Mouse (Mus musculus): ENCODE measurements around the gene Abhd2.

Gene Abhd2

GRCm38 (mm10) chr7:79376516-79377275, 103.7 kb downstream of the Abhd2 start:
- no peak for DNase-seq (ENCODE audit: low spot score)

DNA sequence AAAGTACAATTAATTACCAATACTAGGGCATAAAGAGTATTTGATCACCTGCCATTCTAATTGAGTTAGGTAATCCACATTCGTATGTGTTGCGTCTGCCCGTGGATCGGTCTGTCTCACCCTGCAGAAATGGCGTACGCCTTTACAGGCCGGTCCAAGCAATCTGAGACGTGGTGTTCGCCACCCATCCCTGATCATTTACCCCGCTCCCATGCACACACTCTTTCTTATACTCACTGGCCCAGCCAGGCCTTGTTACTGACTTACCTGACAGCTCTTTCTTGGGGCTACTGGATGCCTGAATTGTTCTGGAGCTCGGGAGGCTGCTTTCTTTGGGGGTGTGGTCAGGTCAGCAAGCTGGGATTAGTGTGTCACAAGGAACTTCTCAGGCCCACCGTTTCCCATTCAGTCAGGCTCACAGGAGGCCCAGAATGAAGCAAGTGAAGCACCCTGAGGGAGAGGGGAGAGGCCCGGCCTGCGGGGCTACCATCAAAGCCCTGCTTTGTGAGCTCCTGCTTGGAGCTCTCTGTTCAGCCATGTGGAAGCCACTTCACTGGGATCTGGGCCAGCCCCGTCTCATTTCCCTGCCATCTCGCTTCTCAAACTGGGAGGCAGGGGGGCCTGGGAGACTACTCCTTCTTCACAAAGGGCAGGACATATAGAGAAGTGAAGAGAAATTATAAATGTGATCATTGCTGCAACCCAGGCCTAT, 113.6 kb downstream of the Abhd2 start, which contains the start of gene Rlbp1:
TSS of gene Rlbp1 (minus strand) at position 627 of the 712 bp plus-strand sequence.
- no peak for DNase-seq (ENCODE audit: low spot score)

GRCm38 (mm10) chr7:79387140-79387539, 114.1 kb downstream of the Abhd2 start:
- DNase-seq (ENCODE audit: low spot score): no peak

DNA sequence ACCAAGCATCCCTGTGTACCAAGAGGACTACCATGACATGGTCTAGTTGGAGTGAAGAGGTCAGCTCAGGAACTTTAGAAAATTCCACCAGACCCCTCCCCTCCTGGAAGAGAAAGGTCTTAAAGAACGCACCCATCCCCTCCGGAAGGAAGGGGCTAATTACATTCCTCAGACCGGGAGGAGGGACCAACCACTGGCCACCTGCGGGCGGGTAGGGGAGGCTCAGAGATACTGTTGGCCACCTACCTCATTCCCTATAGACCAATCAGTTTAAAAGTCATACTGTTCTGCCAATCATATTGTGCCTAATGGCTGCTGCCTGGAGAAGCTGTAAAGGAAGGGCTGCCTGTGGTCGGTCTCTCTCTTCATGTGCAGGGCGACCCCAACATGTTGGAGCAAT, 115.0 kb downstream of the Abhd2 start:
- no peak for DNase-seq (ENCODE audit: low spot score)

DNA sequence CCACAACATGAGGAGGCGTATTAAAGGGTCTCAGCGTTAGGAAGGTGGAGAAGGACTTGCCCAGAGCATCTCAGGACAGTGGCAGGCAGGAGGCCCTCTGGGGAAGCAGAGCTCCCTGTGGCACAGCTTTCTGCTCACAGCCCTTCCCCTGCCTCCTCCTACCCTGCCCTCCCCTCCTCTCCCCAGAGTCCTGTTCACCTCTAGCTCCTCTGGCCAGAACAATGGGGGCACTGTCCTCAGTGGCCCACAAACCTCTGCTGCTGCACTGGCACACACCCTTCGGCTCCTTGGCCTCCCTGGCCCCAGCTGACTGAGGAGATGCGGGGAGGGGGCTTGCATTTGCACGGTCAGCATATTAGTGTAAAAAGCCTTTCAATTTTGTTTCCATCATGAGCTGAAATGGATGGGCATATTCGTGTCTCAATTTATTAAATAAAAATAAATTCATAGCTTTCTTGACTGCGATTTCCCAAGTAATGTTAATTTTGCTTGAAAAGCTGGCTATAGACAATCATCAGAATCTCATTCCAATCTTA, 115.7 kb downstream of the Abhd2 start:
- no peak for DNase-seq (ENCODE audit: low spot score)

GRCm38 (mm10) chr7:79390141-79390708, 117.2 kb downstream of the Abhd2 start:
- no peak for DNase-seq (ENCODE audit: low spot score)

GRCm38 (mm10) chr7:79391471-79391870, 118.5 kb downstream of the Abhd2 start:
- DNase-seq (ENCODE audit: low spot score): no peak

GRCm38 (mm10) chr7:79391883-79392649, 119.1 kb downstream of the Abhd2 start, which contains the start of gene Fanci:
Fanci (plus strand) TSS chr7:79391929.
- DNase-seq (ENCODE audit: low spot score): peak; percentile 99

DNA sequence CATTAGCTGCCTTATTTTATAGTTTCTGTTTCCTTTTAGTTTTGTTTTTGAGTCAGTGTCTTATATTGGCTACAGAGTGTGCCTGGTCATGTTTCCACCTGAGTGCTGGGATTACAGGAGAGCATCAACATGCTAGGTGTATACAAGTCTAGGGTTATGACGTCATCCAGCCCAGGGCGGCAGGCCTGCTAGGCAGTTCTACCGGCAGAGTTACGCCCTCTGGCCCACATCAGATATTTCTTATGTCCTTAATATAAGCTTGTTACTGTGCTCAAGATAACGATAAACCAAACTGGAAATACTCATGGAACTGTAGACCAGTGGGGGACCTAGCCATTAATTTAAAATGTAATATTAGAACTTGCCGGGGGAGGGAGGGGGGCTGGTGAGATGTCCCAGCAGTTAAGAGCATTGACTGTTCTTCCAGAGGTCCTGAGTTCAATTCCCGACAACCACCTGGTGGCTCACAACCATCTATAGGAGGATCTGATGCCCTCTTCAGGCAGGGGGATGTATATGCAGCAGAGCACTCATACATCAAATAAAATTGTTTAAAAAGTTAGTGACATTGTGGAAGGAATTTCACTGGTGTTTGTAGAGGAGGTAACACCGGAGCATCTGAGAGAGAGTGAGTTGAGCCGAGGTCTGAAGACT, 120.0 kb downstream of the Abhd2 start:
- no peak for DNase-seq (ENCODE audit: low spot score)

GRCm38 (mm10) chr7:79393924-79394323, 120.9 kb downstream of the Abhd2 start:
- DNase-seq (ENCODE audit: low spot score): no peak

DNA sequence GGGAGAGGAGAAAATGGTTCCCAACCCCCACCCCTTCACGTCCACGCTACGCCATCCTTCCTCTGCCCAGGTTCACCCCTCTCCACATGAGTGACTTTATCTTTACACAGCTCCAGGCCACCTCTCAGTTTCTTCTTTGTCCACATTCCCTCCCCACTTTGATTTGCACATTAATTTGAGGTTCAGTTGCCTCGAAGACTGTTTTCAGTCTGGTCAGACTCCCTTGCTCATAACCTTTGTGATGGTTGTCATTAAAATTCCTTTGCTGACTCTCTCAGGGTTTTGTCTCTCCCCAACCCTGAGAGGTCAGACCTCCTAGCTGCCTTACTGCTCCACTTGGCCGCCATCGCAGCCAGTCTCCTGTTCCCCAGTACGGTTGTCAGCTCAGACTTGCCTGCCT, 121.7 kb downstream of the Abhd2 start:
- DNase-seq (ENCODE audit: low spot score): no peak

DNA sequence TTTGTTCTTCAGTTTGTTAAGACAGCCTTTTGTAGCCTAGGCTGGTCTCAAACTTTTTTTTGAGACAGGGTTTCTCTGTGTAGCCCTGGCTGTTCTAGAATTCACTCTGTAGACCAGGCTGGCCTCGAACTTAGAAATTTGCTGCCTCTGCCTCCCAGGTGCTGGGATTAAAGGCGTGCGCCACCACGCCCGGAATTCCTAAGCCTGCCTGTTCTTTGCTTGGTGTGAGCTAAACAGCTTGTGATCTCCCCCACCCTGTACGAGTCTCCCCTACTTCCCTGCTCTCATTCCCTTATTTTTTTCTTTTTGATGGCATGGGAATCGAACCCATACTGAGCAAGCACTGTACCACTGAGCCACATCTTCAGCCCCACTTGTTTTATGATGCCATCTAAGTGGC, 122.2 kb downstream of the Abhd2 start:
- no peak for DNase-seq (ENCODE audit: low spot score)

- DNase-seq (ENCODE audit: low spot score): no peak
Measured at GRCm38 (mm10) chr7:79397446-79397963, 124.5 kb downstream of the Abhd2 start.

GRCm38 (mm10) chr7:79398426-79398825, 125.4 kb downstream of the Abhd2 start:
- DNase-seq (ENCODE audit: low spot score): no peak

DNA sequence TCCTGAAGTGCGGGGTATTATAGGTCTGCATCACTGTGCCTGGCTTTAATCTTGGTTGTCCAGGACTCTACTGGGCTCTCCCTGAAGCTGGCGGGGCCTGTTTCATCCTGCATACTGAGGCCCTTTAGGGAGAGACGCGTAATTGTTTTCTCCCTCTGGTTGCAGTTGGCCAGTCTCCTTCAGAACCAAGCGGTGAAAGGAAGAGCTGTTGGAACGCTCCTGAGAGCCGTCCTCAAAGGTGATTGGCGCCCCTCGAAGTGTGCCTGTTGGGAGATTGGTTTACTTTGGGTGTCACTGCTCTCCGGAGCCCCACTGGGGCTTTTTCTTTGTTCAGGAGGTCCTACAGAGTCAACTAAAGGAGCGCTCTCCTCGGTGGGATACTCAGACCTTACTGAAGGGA, 126.0 kb downstream of the Abhd2 start:
- DNase-seq (ENCODE audit: low spot score): no peak

DNA sequence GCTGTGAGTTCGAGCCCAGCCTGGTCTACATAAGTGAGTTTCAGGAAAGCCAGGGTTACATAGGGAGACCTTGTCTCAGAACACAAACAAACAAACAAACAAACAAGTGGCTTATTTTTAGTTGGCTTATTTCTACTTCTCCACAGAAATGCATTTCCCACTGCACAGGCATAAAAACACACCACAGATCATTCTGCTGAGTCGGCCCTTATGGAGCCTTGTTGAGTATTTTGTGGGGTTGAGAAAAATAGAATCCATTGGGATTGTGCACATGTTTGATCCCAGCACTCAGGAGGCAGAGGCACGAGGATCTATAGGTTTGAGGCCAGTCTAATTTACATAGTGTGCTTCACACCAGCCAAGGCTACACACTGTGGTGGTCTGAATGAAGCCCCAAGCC, 127.3 kb downstream of the Abhd2 start:
- DNase-seq (ENCODE audit: low spot score): no peak

GRCm38 (mm10) chr7:79414449-79415375, 141.7 kb downstream of the Abhd2 start:
- DNase-seq (ENCODE audit: low spot score): no peak
